Mouse (Mus musculus) testis, adult 2 months (tissue): ENCODE measurements around the gene Xpo4.

Experiments
- CTCF ChIP-seq: fragments of 200-500 bp; IDR thresholded peaks from 2 replicates; pipeline ENCODE4 v1.5.1; 2012; ENCODE audit warnings: low read depth, mild to moderate bottlenecking, inconsistent platforms, low read length, moderate library complexity; ENCODE audit not compliant: control insufficient read depth, insufficient read depth, insufficient replicate concordance
- POLR2A ChIP-seq: fragments of 200-500 bp; IDR thresholded peaks from 2 replicates; pipeline ENCODE4 v1.6.1; 2012; ENCODE audit warnings: low read depth, mild to moderate bottlenecking, inconsistent platforms, low read length, moderate library complexity; ENCODE audit not compliant: control insufficient read depth

DNA sequence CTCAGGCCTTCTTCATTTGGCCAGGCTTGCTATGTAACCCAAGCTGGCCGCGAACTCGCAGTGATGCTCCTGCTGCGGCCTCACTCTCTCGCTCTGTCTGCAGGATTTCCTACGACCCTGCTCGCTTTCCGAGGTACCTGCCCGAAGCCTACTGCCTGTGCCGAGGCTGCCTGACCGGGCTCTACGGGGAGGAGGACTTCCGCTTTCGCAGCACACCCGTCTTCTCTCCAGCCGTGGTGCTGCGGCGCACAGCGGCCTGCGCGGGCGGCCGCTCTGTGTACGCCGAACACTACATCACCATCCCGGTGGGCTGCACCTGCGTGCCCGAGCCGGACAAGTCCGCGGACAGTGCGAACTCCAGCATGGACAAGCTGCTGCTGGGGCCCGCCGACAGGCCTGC lies 123.0 kb downstream of the Xpo4 start:
- TF ChIP-seq CTCF (no peak), POLR2A (no peak)
